Mouse (Mus musculus): ENCODE data around the gene Phrf1.
A peak's percentile ranks its signal among the peaks of the same experiment; 100 is the strongest.

DNA sequence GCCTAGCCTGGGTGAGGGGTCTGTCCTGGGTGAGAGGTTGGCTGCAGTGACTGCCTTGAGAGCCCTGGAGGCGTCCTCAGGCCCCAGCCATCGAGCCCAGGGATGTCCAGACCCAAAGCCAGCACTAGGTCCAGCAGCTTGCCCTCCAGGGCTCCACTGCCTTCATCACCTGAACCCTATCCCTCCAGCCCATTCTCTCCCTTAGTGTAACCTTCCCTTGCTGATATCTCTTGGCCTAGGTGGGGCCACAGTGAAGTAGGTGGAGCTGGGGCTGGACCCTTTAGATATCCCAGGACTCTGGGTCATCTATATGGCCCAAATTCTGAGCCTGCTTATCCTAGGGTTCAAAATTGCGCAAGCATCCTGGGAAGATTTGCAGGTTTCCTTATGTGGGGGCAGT, 19.1 kb upstream of the Phrf1 start:
- TF ChIP-seq CTCF (IDR thresholded peaks at IDR 0.05; ENCODE audit: low read depth) (no peak), EP300 (IDR thresholded peaks at IDR 0.05; ENCODE audit: low read depth) (peak; percentile 78)
